Mouse (Mus musculus) fibroblast of lung, adult 2 months (primary cell): Measurements from ENCODE around the gene Thada.
A peak's percentile ranks its signal among the peaks of the same experiment; 100 is the strongest.

Experiments used
- DNase-seq: peaks from one replicate; pipeline ENCODE4 v3.0.0-alpha.2; 2011; ENCODE audit warnings: low read depth

The Thada gene

DNA sequence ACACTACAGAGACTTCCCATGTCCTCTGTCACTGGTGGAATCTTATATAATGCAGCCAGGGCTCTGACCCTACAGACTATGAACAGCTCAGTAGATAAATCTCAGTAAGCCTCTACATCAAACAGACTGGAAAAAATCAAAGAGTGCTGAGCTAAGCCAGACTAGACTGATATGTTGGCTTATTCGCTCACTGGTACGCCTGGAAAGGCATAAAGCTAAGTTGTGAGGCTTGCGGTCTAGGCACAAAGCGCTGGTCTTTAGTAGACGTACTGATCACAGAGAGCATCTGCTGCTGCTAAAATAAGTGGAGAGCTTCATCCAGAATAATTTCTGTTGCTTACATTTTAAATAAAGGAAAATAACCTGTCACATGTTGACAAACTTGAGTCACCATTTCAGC, 95.6 kb downstream of the Thada start:
- no peak for DNase-seq

DNA sequence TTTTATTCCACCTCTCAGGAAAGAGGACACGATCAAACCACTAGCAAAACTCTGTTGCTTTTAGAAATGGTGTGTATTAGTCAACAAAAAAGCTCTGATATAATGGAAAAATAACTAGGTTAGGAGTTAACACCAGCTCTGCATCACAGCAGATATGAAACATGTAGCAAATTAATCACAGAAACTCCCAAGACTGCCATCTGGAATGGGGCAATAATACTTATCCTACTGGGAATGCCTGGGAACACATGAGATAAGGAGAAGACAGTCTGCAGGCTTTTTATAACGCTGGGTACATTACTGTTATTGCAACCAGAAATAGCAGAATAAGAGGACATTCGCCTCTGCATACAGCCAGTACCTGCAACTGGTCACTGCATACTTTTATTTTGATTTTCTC, 96.2 kb downstream of the Thada start:
- DNase-seq = no peak

DNA sequence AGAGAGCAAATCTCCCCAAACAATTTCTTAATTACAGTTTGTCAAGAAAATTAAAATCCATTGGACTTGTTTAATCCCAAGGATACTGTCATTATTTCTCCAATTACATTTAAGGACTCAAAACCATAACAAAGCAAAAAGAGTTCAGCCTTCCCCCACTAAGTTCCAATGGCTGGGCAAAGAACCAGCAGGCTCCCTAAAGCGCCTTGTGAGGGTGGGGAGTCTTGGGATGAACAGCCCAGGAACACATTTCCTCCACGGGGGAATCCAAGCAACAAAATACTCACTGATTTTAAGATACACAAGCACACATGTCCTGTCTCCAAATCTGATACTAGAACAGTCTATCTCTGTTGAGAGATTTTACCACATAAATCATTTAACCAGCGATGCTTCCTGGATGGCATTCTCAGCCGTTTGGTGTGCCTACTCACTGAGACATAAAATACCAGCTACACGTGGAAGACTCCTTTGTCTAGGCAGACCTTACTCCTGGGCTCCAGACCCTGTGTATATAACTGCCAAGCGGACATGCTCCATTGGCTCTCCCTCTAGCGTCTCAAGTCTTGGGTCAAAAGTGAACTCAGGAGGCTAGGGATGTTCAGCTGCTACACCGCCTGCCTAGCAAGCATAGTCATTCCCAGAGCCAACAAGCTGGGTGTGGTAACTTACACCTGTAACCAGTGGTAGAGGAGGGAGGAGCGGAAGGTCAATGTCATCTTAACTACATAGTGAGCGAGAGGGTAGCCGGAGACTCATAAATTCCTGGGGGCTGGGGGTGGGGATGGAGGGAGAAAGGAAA, 97.6 kb downstream of the Thada start:
- DNase-seq = no peak

DNA sequence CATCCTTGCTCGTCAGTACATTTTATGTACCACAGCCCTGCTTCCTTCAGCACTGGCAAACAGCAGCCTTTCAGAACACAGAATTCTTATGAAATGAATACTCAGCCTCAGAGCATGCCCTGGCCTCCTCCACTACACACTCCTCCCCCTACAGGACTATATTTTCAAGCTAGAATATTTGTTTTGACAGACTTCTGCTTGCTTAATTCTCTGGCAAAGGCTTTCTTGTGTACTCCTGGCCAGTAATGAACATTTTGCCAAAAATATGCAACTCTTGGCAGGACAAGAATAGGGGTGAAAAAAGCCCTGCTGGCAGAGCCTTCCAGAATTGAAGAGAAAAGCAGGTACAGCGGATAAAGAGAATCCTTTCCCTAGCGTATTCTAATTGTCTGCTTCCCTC, 98.3 kb downstream of the Thada start:
- peak; percentile 72 for DNase-seq

DNA sequence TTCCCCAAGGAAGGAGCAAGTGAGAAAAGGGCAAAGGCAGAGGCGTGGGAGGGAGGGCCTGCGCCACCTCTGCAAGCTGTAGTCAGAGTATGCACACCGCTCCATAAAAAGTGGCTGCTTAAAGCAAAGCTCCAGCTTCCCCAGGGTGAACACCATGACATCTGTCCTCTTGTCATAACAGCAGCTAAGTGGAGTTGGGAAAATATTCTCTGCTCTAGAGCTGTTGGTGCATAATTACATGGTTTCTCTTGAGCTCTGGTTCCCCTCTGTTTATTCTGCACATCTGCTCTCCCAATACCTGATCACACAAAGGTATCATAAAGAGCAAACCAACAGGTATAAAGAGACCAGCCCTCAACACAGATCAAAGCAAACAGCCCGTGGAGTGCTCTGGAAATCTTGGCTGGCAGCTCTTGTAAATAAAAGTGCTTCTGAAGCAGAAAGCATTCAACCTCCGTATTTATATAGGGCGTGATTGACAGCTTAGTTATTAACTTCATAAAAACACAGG, 100.2 kb downstream of the Thada start:
- peak; percentile 29 for DNase-seq

DNA sequence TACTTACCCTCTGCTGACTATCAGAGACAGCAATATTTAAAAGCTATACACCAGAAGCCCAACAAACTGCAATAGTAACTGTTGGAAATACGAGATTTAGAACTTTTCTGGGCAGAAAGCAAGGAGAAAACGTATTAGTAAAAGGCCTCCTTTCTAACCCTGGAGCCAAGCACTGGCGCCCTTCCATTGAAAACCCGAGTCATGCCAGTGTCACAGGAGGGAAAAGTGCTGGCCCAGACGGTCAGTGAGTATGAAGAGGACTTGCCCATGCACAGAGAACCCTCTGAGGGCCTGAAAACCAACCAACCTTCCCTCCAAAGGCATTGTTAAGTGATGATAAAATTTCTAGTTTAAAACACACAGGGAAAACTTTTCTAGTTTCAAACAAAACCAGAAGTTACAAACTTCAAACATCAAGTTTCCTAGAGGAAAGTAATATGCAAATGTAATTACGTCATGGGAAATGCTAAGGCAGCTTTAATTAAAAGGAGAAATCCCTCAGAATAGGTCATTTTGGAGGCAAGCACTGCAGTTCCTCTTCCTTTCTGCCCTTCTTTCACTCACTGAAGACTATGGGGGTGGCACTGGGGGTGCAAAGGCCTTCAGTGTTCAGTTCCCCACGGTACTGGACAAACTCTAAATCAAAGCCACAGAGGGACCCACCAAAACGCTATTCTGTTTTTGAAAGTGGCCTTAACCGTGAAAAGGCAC, 100.8 kb downstream of the Thada start:
- peak; percentile 51 for DNase-seq

DNA sequence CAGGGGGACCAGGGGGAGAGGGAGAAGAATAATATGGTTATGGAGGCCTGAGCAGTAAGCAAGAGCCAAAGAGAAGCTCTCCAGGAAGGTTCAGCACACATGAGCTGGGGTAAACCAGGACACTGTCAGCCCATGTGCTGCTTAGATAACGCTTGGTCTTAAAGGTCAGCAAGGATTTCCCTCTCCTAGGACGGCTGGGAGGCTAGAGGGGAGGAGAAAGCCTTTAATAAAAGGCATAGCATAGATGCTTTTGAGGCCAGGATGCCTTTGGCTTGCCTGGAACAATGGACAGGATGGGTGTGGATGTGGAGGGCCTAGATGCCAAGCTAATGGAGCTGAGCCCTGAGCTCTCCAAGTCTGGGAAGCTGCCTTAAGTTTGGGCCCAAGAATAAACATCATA, 102.6 kb downstream of the Thada start:
- no peak for DNase-seq

DNA sequence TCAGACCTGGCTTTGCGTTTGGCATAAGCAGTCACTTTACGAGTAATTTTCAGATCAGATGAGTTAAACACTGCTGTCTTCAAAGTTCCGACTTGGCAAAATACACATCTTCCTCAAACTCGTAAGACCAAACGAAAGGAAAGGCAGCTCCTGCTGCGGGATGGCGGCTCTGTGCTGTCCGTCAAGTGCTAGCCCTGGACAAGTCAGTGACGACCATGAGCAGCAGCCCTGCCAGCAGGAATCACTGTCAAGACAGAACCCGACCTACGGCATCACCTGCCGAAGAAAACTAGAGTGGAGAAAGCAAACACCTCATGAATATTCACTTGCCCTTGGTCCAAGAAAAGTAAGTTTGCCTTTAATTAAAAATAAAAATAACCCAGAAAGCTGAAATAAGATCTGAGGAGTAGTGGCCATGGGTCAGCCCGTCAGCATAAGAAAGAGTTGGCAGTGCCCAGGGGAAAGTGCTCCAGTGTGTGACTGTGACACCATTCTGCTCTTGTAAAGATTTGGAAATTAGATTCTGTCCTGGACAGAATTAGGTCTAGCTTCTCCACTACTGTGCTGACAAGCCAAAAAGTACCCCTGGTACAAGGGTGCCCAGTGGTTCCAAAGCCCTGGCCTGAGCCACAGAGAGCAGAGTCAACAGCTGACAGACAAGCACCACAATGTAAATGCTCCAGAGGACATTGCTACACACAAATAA, 103.3 kb downstream of the Thada start:
- DNase-seq = no peak

DNA sequence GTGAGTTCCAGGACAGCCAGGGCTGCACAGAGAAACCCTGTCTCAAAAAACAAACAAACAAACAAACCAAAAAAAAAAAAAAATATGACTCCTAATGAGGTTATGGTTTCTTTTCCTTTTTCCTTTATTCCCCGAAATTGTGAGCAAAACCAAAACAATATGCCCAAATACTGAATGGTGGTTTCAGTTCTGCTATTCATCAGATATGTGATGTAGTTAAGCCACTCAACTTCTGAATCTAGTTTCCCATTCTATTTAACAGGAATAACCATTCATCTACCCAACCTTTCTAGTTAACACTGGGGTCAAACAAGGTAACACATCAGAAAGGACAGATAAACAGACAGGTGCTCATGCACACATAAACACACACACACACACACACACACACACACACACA, 105.0 kb downstream of the Thada start:
- DNase-seq = no peak

DNA sequence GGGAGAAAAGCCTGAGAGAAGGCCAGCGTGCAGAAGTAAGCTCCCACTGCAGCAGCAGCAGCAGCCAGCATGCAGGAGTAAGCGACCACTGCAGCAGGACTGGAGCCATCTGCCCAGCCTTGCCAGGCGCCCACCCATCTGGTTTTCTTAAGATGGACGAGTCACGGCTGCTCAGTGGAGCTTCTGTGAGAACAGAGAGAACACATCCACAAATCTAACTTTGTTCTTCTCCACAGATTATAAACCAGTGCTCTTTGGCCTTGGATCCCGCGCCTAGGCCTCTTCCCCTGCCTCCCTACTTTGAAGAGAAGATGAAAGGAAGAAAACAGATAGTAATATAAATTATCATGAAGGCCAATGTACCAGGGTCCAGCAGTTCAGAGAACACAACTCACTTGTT, 106.2 kb downstream of the Thada start:
- DNase-seq = no peak

DNA sequence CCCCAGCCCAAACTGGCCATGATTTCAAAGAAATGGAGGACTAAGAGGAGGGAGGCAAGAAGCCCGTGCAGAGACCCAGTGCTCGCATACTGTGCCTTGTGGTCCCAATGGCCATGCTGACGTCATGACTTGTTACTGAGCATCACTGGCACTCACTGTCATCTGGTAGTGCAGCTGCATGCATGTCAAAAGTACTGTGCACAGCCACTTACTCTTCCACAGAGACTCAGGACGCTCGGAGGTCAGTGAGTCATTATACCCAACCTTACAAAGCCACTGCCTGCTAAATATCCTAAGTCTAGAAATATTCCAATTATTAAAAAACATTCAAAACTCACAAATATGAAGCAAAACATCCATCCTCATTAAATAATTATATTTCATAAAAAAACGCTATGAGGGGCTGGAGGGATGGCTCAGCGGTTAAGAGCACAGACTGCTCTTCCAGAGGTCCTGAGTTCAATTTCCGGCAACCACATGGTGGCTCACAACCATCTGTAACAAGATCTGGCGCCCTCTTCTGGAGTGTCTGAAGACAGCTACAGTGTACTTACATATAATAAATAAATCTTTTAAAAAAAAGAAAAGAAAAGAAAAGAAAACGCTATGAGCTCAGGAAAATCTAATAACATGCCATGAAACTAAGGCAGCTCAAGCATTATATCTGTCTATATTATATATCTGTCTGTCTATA, 106.9 kb downstream of the Thada start:
- DNase-seq = no peak

DNA sequence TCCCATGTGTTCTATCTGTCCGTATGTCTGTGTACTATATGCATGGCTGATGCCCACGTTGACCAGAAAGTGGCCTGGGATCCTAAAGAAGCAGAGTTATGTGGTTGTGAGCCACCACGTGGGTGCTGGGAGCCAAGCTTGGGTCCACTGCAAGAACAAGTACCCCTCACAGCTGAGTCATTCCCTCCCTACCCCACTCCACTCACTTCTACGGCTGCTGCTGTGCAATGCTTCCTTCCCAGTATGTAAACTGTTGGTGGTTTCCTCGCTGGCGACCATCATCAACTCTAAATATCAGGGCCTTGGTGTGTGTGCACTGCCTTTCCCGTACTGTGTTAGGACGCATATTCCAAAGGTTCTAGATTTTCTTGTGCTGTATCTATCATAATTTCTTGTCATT, 108.2 kb downstream of the Thada start:
- no peak for DNase-seq

DNA sequence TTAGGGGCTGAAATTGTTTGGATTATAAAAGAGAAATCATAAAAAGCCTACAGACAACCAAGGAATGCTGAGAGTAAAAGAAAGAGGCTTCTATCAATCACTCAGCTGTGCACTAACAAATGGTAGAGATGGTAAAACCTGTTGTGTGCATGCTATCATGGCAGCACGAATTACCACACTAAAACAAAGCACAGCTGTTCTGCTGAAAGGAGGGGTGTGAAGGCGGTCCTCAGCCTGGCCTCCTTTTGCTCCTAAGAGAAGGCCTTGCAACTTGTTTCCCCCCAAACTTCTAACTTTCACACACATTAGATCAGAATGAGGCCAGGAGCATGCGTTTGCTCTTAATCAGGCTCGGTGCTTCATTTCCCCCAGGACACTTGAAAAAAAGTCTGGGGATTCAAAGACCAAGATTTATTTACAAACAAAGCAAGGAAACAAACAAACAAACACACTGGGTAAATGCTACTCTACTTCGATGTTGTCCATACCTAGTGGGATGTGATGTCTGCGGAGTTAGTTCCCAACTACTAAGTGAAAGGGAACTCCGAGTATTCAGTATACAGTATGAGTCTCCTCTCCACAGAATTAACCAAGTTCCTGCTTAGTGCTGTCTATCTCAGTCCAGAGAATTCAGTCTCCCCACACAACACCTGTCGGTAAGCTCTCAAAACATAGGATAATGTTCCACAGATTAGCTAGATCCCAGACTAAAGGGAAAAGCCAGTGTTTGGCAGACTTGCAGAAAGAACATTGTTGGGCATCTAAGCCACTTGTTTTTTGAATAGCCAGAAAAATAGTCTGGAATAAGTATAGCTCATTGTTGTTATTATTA, 109.7 kb downstream of the Thada start:
- no peak for DNase-seq

DNA sequence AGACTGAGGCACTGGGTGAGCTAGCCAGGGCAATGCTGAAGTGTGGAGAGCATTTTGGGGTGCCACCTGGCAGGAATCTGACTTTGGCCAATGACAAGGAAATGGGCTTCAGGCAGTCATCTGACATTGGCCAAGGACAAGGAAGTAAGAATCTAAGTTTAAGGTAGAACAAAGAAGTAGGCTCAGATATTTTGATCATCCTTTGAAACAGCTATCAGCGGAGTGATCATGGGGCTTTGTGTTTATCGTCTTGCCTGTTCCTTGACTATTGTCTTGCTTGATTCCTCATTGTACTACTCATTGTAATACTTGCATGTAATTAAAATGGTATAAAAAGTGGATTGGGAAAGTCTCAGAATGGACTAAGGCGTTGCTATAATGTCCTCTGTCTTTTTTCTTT, 111.0 kb downstream of the Thada start:
- no peak for DNase-seq

DNA sequence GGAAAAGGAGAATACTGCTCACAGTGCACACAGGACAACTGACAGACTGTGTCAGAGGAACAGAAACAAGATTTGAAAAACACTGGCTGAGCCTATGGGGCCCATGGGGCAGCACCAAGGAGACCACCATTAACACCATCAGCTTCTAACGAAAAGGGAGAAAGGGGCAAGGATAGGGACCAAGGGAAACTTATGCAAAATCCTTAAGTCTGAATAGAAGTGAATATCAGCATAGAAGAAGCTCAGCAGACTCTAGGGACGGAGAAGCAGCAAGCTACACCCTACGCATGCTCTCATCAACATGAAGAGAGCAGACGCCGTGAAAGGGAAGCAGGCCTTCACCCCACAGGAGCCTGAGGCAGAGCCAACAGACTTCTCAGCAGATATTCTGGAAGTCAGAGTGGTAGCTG, 112.1 kb downstream of the Thada start:
- no peak for DNase-seq

DNA sequence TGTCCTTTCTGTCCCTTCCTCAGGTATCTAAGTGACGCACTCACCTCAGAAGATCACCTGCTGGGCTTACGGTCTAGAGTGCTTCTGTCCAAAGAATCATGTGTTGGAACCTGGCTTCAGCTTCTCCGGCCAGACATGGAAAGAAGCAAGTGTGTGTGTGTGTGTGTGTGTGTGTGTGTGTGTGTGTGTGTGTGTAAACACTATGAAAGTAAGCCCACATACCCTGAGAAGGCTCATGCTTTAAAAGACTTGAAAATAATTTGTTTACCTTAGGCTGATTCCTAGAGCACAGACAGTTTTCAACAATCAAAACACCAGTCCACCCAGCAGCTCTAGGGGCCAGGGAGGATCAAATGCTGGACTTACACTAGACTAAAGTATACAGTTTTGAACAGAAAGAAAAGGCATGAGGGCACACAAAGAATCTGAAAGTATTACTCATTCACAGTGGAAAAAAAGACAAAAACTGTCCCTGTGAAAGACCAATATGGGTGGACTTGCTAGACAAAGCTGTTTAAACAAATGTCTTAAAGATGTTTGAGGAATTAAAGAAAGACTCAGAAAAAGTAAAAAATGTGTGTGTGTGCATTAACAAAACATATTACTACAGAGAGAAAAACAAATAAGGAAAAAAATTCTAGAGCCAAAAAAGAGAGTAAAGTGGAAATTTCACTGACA, 112.6 kb downstream of the Thada start:
- DNase-seq = no peak

DNA sequence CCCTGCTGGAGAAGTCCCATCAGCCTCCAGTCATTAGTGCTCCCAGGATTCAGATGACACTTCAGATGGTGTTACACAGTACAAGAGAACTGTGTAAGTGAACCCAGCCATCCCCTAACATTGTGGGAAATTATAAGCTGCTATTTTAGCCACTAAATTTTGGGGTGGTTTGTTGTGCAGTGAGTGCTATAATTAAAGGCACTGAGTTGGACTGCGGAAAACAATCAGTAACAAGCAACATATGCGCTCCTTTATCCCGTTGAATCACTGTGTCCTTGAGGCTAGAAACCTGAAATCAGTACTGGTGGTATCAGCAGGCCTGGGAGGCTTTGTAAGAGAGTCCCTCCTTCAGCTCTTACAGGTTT, 113.2 kb downstream of the Thada start:
- no peak for DNase-seq

DNA sequence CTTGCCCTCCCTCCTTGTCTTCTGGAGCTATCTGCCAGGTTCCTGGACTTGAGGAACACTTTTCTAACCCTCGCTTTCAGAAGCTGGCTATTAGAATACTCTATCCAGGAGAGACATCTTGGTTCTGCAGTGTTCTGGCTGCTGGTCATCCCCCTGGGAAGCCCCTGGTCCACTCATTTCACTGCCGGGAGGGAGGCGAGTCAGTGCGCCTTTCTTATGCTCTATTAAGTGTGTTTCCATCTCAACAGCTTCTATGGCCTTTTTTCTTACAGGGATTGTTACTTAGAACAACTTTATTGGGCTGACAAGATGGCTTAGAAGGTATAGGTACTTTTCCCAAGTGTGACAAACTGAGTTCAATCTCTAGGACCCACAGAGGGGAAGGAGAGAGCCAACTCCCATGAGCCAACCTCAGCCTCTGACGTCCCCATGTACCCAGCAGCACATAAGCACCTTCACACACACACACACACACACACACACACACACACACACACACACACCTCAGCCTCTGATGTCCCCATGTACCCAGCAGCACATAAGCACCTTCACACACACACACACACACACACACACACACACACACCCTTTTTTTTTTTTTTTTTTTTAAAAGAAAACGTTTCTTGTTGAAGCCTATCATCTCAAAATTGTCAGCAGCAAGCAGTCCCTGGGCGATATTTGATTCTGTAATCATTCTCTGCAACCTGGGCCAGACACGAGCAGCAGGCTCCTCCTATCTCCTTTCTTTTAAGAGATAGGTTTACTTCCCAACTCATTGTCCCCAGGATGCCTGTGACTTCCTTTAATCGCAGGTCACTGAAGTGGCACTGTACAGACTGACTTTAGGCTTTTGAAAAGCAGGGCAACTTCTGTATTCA, 113.9 kb downstream of the Thada start:
- DNase-seq = no peak

DNA sequence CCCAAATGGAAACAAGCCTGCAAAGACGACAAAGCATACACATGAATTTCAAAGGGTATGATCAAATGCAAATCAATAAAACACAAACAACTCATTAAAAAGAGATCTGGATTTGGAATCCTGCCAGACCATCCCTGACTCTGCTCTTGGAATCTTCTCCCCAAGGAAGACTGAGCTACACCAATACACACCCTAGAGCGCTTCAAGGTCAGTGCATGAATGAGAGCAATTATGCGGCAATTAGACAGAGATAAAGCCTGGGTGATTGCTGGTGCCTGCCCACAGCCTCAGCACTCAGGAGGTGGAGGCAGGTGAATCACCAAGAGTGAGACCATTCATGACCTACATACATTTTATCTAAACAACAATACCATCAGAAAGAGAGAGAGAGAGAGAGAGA, 114.7 kb downstream of the Thada start:
- no peak for DNase-seq

DNA sequence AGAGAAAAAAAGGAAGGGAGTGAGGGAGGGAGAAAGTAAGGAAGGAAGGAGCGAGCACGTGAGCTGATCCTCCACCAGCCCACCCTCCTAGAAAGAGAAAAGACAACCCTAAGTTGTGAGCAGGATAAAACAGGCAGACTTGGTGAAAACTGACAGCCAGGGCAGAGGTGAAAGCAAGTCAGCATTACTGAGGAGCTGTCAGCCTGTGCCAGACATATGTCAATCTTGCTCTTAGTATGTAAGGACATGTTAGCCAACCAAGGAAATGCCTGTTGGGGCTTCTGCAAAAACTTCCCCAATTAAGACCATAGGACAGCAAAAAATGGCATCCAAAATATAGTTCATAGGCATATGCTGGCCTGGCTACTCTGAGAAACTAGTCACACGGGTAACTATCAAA, 117.1 kb downstream of the Thada start:
- no peak for DNase-seq
